Mouse (Mus musculus) gastrocnemius, postnatal 14 days (tissue): ENCODE results near the gene Med27. TPM values are rescaled to one million over a fixed set of nuclear protein-coding genes. Genes with fewer than 3 reads are reported as not detected.
A peak's percentile ranks its signal among the peaks of the same experiment; 100 is the strongest.

Experiments used
- DNase-seq: peaks from one replicate; pipeline ENCODE4 v3.0.0; 2021; ENCODE audit warnings: mixed read lengths
- intact Hi-C: fragments of 180-260 bp; cut with DNase I; formaldehyde crosslinking; loops from one replicate; pipeline ENCODE4 v1.15.1; 2025; ENCODE audit warnings: low total_unique reads
- total RNA-seq, 2 experiments: library from RNA; stranded (reverse); gene quantifications; 2 replicates each; pipeline ENCODE4 v1.2.3; 2021

Gene Med27
- total RNA-seq, 2 experiments from 2014 or later = 12.7 to 14.4 TPM

GRCm38 (mm10) chr2:29423059-29423458 lies 76.4 kb downstream of the Med27 start:
- intact Hi-C loops = no loop called here
- DNase-seq = no peak

DNA sequence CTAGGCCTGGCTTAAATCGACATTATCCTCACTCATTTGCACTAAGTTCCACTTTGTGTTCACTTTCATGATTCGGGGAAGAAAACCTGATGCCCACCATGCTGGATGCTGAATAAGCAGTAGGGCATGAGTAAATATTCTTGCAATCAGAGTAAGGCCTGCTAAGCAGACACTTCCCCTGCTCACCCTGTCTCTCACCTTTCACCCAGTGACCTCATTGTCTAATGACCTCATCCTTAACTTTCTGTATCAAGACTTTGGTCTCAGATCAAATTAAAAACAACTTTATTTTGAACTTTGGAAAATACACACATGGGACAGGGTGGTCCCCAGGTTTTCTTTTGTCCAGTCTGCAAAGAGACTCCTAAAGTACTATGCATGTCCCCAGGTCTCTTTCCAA lies 78.8 kb downstream of the Med27 start:
- intact Hi-C loops = no loop called here
- DNase-seq = no peak

- intact Hi-C loops = no loop called here
Measured at GRCm38 (mm10) chr2:29426684-29427083, 80.1 kb downstream of the Med27 start.

GRCm38 (mm10) chr2:29432565-29432964 lies 85.9 kb downstream of the Med27 start:
- DNase-seq = no peak
- intact Hi-C loops = no loop called here

More at GRCm38 (mm10) chr2:29426684-29427083, 80.1 kb downstream of the Med27 start:
- peak; percentile 38 for DNase-seq

DNA sequence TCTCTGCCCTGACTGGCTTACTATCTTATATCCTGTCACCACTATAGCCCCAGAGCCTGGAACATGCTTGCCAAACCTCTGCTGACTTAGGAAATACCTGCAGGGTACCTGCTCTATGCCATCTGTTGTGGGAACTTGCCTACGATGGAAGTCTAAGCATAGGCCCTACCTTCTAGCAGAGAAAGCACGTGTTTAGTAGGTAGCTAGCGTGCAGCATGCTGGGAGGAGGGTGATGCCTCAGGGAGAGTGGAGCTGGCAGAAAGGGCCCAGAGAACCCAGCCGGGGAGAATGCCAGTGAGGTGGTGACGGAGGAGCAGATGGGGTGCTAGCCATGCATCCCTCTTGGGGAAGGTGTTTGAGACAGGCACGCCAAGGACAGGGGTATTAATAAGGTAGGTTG lies 89.8 kb downstream of the Med27 start:
- DNase-seq = no peak
- intact Hi-C loops = no loop called here

DNA sequence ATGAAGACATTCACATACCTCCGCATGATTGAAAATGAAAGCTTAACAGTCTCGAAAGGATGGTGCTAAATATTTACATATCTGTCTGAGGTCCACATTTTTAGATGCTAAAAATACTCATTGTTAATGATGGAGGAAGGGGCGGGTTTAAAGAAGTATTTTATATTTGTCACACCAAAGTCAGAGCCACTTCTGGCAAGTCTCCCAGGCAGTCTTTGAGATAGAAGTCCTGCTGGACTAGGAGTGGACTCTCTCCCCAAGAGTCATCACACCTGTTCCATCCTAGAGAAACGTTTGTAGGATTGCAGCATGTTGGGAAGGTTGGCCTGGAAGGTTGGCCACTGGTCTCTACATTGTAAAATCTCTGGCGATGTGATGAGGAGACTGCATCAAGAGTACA lies 90.5 kb downstream of the Med27 start:
- no peak for DNase-seq
- intact Hi-C loops = no loop called here

GRCm38 (mm10) chr2:29437861-29438529 lies 91.4 kb downstream of the Med27 start:
- no peak for DNase-seq
- intact Hi-C loops = no loop called here

DNA sequence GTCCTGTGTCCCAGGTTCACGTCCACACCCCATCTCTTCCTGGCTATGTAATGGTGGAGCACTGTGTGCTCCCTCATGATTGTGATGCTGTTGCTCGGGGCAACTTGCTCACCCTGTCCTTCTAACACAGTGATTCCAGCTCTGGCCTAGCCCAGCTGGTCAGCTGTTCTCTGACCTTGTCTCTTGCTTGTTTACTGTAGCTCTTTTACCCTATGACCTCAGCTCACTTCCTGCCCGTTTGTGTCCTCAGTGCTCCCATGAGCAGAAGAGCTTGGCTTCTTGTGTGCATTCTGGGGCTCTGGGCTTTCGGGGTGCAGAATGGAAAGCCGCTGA lies 91.9 kb downstream of the Med27 start:
- DNase-seq = no peak
- intact Hi-C loops = no loop called here

DNA sequence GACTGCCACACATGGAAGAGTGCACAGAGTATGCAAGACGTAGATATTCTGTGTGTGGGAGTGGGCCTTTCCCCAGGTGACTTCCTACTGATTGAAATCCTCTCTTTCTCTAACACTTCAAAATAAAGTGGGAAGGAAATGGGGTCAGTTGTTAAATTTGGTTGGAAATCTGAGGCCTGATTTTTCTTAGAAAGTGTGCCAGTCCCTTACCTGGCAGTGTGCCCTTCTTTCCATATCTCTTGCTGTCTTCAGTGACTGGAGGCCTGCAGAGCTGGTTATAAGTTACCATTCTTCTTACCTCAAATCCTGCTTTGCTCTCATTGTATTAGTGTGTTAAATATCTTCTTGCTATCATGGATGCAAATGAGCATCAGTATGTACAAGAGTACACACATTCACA lies 92.4 kb downstream of the Med27 start:
- intact Hi-C loops = no loop called here
- no peak for DNase-seq

- intact Hi-C loops = no loop called here
- no peak for DNase-seq
Measured at GRCm38 (mm10) chr2:29439396-29439795, 92.8 kb downstream of the Med27 start.

DNA sequence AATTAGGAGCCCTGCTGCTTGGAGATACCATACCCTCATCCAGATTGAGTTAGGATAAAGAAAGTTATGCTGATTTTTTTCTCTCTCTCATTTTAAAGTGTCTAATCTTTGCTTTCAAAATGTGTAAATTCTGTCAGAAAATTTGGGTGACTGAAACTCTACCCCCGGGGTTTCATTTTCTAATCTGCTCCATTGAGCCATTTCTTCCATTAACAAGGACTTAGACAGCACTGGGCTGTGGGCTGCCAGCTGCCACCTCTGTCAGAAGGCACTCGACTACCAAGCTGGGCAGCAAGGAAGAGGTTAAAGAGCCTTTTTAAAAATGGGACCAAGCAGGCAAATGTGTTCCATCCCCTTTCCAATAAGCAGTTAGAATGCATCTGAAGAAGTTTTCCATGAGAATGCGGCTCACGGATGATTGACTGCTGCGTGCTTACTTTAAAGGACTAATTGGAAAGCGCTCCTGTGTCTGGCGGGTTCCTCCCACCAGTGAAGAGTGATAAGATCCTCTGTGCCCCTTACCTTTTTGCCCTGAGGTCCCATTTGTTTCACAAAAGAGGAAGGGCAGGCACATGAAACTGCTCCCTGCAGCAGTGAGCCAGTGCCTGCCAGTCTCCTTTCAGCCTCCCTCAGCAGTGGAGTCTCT lies 93.4 kb downstream of the Med27 start:
- intact Hi-C loops = no loop called here
- no peak for DNase-seq

DNA sequence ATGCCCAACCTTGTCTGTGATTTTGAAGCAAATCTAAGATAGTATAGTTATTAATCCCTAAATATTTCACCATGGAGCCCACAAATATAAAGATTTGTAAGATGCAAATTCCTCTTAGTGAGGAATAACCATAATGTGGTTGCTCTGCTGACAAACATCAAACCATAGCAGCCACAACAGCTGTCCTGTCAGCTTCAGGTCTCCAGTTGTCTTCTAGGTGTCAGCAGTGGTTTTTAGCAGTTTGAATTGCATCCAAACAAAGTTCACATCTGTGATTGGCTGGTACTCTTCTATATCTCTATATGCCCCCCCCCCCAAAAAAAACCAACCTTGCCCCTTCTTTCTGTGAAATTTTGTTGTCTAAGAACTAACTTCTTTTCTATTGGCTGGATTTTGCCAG lies 95.7 kb downstream of the Med27 start:
- DNase-seq = no peak

GRCm38 (mm10) chr2:29443626-29444217 lies 97.1 kb downstream of the Med27 start:
- intact Hi-C loops = no loop called here
- no peak for DNase-seq

More for the DNA sequence above, 95.7 kb downstream of the Med27 start:
- intact Hi-C loops = no loop called here

DNA sequence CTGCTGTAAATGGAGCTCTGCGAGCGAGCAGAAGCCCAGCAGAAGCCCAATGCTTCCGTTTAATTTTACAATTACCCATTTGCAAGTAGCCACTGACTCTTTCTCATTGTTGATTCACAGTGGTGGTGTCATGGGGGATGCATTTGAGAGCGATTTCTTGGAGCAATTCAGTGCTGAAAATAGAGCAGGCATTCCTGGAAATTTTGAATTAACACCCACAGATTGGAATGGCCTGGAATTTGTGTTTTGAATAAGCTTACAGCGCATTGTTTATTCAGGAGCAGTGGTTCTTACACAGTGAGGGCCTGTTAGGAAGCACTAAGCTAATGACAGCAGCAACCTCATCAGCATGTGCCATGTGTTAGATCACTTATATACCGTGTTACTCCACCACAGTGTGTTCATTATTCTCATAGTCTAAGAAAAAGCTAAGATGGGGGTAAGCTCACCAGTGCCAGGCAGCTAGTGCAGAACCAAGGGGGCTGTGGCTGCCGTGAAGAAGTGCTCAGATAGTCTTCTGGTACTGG lies 101.9 kb downstream of the Med27 start:
- intact Hi-C loops = no loop called here
- DNase-seq = no peak

DNA sequence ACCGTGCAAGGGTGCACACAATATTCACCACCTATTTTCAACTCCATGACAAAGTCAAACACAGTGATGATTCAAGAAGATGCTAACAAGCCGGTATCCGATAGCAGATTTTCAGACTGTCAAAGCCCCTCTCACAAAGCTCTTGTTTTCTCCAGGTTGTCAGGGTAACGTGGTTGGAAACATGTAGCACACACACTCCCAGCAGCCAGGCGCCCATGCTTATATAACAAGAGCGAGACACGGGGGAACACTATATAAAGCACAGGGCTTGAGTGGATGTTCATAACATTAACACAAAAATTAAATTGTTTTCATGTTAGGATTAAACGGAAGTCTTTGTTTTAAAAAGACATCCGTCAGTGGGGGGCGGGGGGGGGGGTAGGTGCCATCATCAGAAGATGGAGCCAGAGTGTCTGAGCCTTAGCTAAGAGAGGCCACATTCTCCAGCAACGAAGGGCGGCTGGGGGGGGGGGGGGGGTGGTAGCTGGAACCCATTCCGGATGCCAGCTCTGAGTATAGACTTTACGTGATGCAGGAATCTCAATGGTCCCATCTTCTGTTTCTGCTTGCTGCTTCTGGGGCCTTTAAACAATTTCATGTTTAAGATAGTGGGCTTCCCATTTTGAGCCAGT lies 104.9 kb downstream of the Med27 start:
- intact Hi-C loops = no loop called here

DNA sequence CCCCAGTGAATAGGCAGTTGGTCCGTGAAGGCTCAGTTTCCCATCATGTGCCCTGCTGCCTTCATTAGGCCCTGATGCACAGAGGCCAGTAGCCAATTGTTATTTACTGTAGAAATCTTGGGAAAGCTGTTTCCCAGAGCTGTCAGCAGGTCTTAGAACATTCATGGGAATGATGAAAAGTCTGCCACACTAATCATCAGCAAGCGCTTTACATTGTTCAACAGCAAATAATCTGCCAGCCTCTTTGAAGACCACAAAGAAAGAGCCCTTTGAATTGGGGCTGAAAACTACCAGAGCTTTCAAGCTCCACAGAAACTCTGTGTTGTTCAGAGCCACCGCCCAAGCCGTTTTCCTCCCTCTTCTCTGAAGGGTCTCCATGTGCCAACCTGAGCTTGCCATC lies 106.8 kb downstream of the Med27 start:
- no peak for DNase-seq
- intact Hi-C loops = no loop called here

More for the DNA sequence above, 104.9 kb downstream of the Med27 start:
- DNase-seq = no peak

GRCm38 (mm10) chr2:29456631-29457320 lies 110.2 kb downstream of the Med27 start:
- intact Hi-C loops = no loop called here
- no peak for DNase-seq

GRCm38 (mm10) chr2:29457677-29458076 lies 111.1 kb downstream of the Med27 start:
- DNase-seq = no peak
- intact Hi-C loops = no loop called here

DNA sequence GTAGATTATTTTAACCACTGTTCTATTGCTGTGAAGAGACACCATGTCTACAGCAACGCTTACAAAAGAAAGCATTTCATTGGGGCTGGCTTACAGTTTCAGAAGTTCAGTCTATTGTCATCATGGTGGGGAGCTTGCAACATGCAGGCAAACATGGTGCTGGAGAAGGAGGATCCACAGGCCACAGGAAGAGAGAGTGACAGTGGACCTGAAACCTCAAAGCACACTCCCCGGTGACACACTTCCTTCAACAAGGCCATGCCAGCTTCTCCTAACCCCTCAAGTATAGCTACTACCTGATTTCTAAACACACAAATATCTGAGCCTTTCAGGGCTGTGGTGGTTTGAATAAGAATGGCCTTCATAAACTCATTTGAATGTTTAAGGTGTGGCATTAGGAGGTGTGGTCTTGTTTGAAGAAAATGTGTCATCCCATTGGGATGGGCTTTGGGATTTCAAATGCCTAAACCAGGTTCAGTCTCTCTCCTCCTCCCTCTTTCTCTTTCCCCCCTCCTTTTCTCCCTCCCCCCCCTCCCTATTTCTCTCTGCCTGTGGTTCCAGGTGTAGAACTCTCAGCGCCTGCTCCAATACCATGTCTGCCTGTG lies 111.8 kb downstream of the Med27 start:
- intact Hi-C loops = no loop called here
- DNase-seq = no peak

DNA sequence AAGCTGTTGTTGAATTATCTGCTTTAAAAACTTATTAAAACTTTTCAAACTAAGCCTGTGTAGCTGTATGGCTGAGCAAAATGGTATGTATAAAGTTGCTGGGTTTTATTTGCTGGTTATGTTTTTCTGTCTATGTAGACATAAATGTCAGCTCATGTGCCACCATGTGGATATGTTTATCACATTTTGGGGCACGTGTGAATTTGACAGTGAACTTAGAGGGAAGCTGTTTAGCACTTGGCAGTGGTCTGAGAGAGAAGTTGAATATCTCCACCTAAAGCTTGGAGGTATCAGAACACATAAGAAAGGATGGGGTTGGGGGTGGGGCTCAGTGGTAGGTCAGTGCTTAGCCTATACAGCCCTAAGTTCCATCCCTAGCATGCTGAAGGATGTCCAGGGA lies 113.0 kb downstream of the Med27 start:
- DNase-seq = no peak
- intact Hi-C loops = no loop called here
